Mouse (Mus musculus) limb, embryonic 10.5 days (tissue): ENCODE measurements around the gene Gm4707. TPM values are rescaled to one million over a fixed set of nuclear protein-coding genes. Genes with fewer than 3 reads are reported as not detected.

Experiments used
- DNase-seq: peaks from one replicate; pipeline ENCODE4 v3.0.0-alpha.2; 2017; ENCODE audit warnings: low spot score
- H3K27ac ChIP-seq: fragments of 300-500 bp; sonication (generic); 2 replicates; pipeline ENCODE4 v1.5.1; 2016; ENCODE audit warnings: mild to moderate bottlenecking
- H3K27me3 ChIP-seq: fragments of 300-500 bp; sonication (generic); 2 replicates; pipeline ENCODE4 v1.6.1; 2016; ENCODE audit warnings: low read depth, mild to moderate bottlenecking; ENCODE audit not compliant: poor library complexity, severe bottlenecking
- H3K36me3 ChIP-seq: fragments of 300-500 bp; sonication (generic); 2 replicates; pipeline ENCODE4 v1.6.1; 2016; ENCODE audit warnings: mild to moderate bottlenecking, moderate library complexity
- H3K4me1 ChIP-seq: fragments of 300-500 bp; sonication (generic); 2 replicates; pipeline ENCODE4 v1.6.1; 2016
- H3K4me3 ChIP-seq: fragments of 300-500 bp; sonication (generic); 2 replicates; pipeline ENCODE4 v1.5.1; 2016; ENCODE audit warnings: mild to moderate bottlenecking, moderate library complexity
- H3K9me3 ChIP-seq: fragments of 300-500 bp; sonication (generic); replicated peaks from 2 replicates; pipeline ENCODE4 v1.6.1; 2016; ENCODE audit warnings: mild to moderate bottlenecking
- WGBS: fragments of 180-500 bp; shearing (Covaris S2); methylation state at CpG from one replicate; pipeline ENCODE4 v1.1.7; 2016; 5-methylcytosine and 5-hydroxymethylcytosine counted together
- polyA plus RNA-seq: library from polyadenylated mRNA; unstranded; fragments of >200 nt; fragmentation: Nextera tagmentation; extraction: Ambion mirVana; gene quantifications from 2 replicates; pipeline ENCODE4 v1.2.1, GENCODE M21; 2016

Gm4707 gene
- polyA plus RNA-seq, 1 experiment from 2014 or later, result 5.1 TPM

- whole genome bisulfite sequencing, result 97% methylated on average over 1 of the region's 1 CpGs
- no peak overlapping the region for H3K4me3 ChIP-seq
- H3K27ac ChIP-seq, result no peak overlapping the region
- DNase-seq, result no peak
- no peaks in the 10 kb centered on the region for H3K27me3 ChIP-seq
- H3K9me3 ChIP-seq, result peaks cover 7% of the 10 kb centered on the region
- peaks cover 85% of the 10 kb centered on the region for H3K36me3 ChIP-seq
- no peaks in the 10 kb centered on the region for H3K4me1 ChIP-seq
These were observed 42.7 kb downstream of the Gm4707 start for GRCm38 (mm10) chr17:71417008-71417407.

Other genes with a start within 250 kb of the Gm4707 start
- gene Emilin2, start 147.9 kb downstream of the Gm4707 start, polyA plus RNA-seq, result 30.0 and 36.1 TPM in 2 replicates
- 73.6 and 82.6 TPM in 2 replicates for gene Smchd1, start 15.4 kb upstream of the Gm4707 start, polyA plus RNA-seq
- gene Ndc80, start 66.9 kb upstream of the Gm4707 start, polyA plus RNA-seq, result 53.4 and 59.9 TPM in 2 replicates
- gene Spdya, start 92.1 kb upstream of the Gm4707 start, polyA plus RNA-seq, result 0.73 and 0.76 TPM in 2 replicates
- gene Wdr43, start 156.0 kb upstream of the Gm4707 start, polyA plus RNA-seq, result 112 and 116 TPM in 2 replicates
- not detected in 2 replicates for gene Togaram2, start 213.3 kb upstream of the Gm4707 start, polyA plus RNA-seq